ENCODE assay signal across 8 mouse cellular contexts in the genomic region with DNA sequence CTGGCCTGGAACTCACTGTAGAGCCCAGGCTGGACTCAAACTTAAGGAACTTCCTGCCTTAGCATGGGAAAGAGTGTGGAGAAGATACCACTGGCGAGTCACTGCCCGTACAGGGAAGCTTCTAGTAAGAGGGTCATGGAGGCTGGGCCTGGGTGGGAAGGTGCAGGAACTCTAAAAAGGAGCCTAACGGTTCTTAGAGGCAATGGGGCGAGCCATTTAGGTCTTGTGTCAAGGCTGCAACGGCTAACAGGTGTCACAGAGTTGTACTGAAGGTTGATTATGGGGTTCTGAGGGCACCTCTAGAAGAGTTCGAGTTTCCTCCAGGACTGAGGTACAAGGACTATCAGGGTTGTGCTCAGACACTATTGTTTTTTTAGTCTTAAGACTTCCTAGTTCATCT. TPM values are rescaled to one million over a fixed set of nuclear protein-coding genes. Genes with fewer than 3 reads are reported as not detected.
DNase-seq lines count a peak whose midpoint lies in the region; ATAC-seq and TF ChIP-seq lines count a peak whose summit lies in the region.

No protein-coding gene starts in this region.

- no peaks in the 10 kb centered on the region for H3K9me3 ChIP-seq in kidney, postnatal 0 days (replicated peaks; ENCODE audit: low read length)
- no peaks in the 10 kb centered on the region for H3K9me3 ChIP-seq in embryonic facial prominence, embryonic 13.5 days
- H3K9me3 ChIP-seq in hindbrain, embryonic 13.5 days: no peaks in the 10 kb centered on the region
- no peaks in the 10 kb centered on the region for H3K9me3 ChIP-seq in midbrain, embryonic 14.5 days (ENCODE audit: control insufficient read depth, low read length)

- no peak overlapping the region for H3K9ac ChIP-seq in kidney, postnatal 0 days (ENCODE audit: low read depth, low read length)
- H3K9ac ChIP-seq in embryonic facial prominence, embryonic 13.5 days: no peak overlapping the region
- no peak overlapping the region for H3K9ac ChIP-seq in hindbrain, embryonic 13.5 days
- H3K9ac ChIP-seq in midbrain, embryonic 14.5 days (replicated peaks; ENCODE audit: low read length): peak overlapping the region; percentile 31; the same call in 1 of the 2 replicates

- H3K4me2 ChIP-seq in kidney, postnatal 0 days (ENCODE audit: low read length): peak overlapping the region; percentile 84; the same call in 1 of the 2 replicates
- H3K4me2 ChIP-seq in embryonic facial prominence, embryonic 13.5 days: peak overlapping the region; percentile 76
- peak overlapping the region; percentile 63 for H3K4me2 ChIP-seq in hindbrain, embryonic 13.5 days
- H3K4me2 ChIP-seq in midbrain, embryonic 14.5 days (ENCODE audit: low read length): peak overlapping the region; percentile 69

- no peak for ATAC-seq in kidney, postnatal 0 days (replicated peaks; ENCODE audit: low FRiP score, low read depth)
- ATAC-seq in embryonic facial prominence, embryonic 13.5 days (ENCODE audit: insufficient number of reproducible peaks, insufficient read depth, low FRiP score, low TSS enrichment, low read depth): no peak
- ATAC-seq in hindbrain, embryonic 13.5 days (ENCODE audit: low FRiP score): peak; percentile 9; the same call in 1 of the 2 replicates
- ATAC-seq in midbrain, embryonic 14.5 days (ENCODE audit: low FRiP score, low TSS enrichment): 0 out of 2 replicates have a peak, but pooled peaks have one; percentile 12

- no peaks in the 10 kb centered on the region for H3K36me3 ChIP-seq in kidney, postnatal 0 days (ENCODE audit: insufficient read depth, low read length)
- no peaks in the 10 kb centered on the region for H3K36me3 ChIP-seq in embryonic facial prominence, embryonic 13.5 days
- no peaks in the 10 kb centered on the region for H3K36me3 ChIP-seq in hindbrain, embryonic 13.5 days
- no peaks in the 10 kb centered on the region for H3K36me3 ChIP-seq in midbrain, embryonic 14.5 days (ENCODE audit: control insufficient read depth, insufficient read depth, low read length)

- H3K4me1 ChIP-seq in kidney, postnatal 0 days (replicated peaks; ENCODE audit: insufficient read depth, low read length): 0 out of 2 replicates have a peak, but pooled peaks cover 5% of the 10 kb centered on the region
- peaks cover 27% of the 10 kb centered on the region for H3K4me1 ChIP-seq in embryonic facial prominence, embryonic 13.5 days
- H3K4me1 ChIP-seq in hindbrain, embryonic 13.5 days (replicated peaks): peaks cover 32% of the 10 kb centered on the region
- H3K4me1 ChIP-seq in midbrain, embryonic 14.5 days (ENCODE audit: control insufficient read depth, insufficient read depth, low read length): peaks cover 10% of the 10 kb centered on the region; the same call in 1 of the 2 replicates

- H3K27ac ChIP-seq in kidney, postnatal 0 days: 0 out of 2 replicates have a peak overlapping the region, but pooled peaks have one; percentile 84
- peak overlapping the region; percentile 89; the same call in 1 of the 2 replicates for H3K27ac ChIP-seq in embryonic facial prominence, embryonic 13.5 days
- peak overlapping the region; percentile 94; the same call in 1 of the 2 replicates for H3K27ac ChIP-seq in hindbrain, embryonic 13.5 days
- peak overlapping the region; percentile 86; the same call in 1 of the 2 replicates for H3K27ac ChIP-seq in midbrain, embryonic 14.5 days (replicated peaks; ENCODE audit: low read depth, low read length)

- WGBS in kidney, postnatal 0 days: 61% methylated on average over 6 of the region's 6 CpGs
- WGBS in embryonic facial prominence, embryonic 13.5 days: 72% methylated on average over 6 of the region's 6 CpGs
- 77% methylated on average over 6 of the region's 6 CpGs for WGBS in hindbrain, embryonic 13.5 days
- WGBS in midbrain, embryonic 14.5 days: 80% methylated on average over 6 of the region's 6 CpGs

- no peak for TF ChIP-seq CTCF in kidney, postnatal 0 days (IDR thresholded peaks at IDR 0.05; ENCODE audit: low read depth)

- no peak overlapping the region for H3K4me3 ChIP-seq in kidney, postnatal 0 days (replicated peaks; ENCODE audit: low read depth, low read length)
- H3K4me3 ChIP-seq in embryonic facial prominence, embryonic 13.5 days: peak overlapping the region; percentile 97
- H3K4me3 ChIP-seq in hindbrain, embryonic 13.5 days: peak overlapping the region; percentile 97
- H3K4me3 ChIP-seq in midbrain, embryonic 14.5 days (replicated peaks; ENCODE audit: low read depth, low read length): peak overlapping the region; percentile 95

- no peak for DNase-seq in kidney, postnatal 0 days (ENCODE audit: low spot score)
- no peak for DNase-seq in kidney, postnatal 10 days
- DNase-seq in midbrain, embryonic 14.5 days: no peak
- no peak for DNase-seq in adrenal gland, postnatal 25 days
- no peak for DNase-seq in right cerebral cortex, postnatal 14 days
- no peak for DNase-seq in thymus, postnatal 36 days

- no peaks in the 10 kb centered on the region for H3K27me3 ChIP-seq in kidney, postnatal 0 days (ENCODE audit: insufficient read depth, low read length)
- H3K27me3 ChIP-seq in embryonic facial prominence, embryonic 13.5 days: no peaks in the 10 kb centered on the region
- no peaks in the 10 kb centered on the region for H3K27me3 ChIP-seq in hindbrain, embryonic 13.5 days
- no peaks in the 10 kb centered on the region for H3K27me3 ChIP-seq in midbrain, embryonic 14.5 days (ENCODE audit: control insufficient read depth, insufficient read depth, low read length)

RNA-seq across cellular contexts. Expression of a gene that starts 0.5 kb away (rescaled TPM):
- 219 and 222 TPM in 2 replicates for polyA plus RNA-seq in kidney, postnatal 0 days (2015; fragmentation: Nextera tagmentation; extraction: Ambion mirVana)
- polyA plus RNA-seq in embryonic facial prominence, embryonic 13.5 days (2015; fragmentation: Nextera tagmentation; extraction: Ambion mirVana): 243 and 262 TPM in 2 replicates
- polyA plus RNA-seq in hindbrain, embryonic 13.5 days (2015; fragmentation: Nextera tagmentation; extraction: Ambion mirVana): 275 and 301 TPM in 2 replicates
- 263 and 302 TPM in 2 replicates for polyA plus RNA-seq in midbrain, embryonic 14.5 days (2014; fragmentation: Nextera tagmentation; extraction: Ambion mirVana)
- 95.6 and 109 TPM in 2 replicates for total RNA-seq in adrenal gland, postnatal 25 days (2021)

RNA-seq across cellular contexts. Expression of a gene that starts 26.3 kb away (rescaled TPM):
- 23.1 and 23.8 TPM in 2 replicates for polyA plus RNA-seq in kidney, postnatal 0 days (2015; fragmentation: Nextera tagmentation; extraction: Ambion mirVana)
- polyA plus RNA-seq in embryonic facial prominence, embryonic 13.5 days (2015; fragmentation: Nextera tagmentation; extraction: Ambion mirVana): 25.6 and 27.4 TPM in 2 replicates
- polyA plus RNA-seq in hindbrain, embryonic 13.5 days (2015; fragmentation: Nextera tagmentation; extraction: Ambion mirVana): 14.1 and 16.1 TPM in 2 replicates
- 11.1 and 11.5 TPM in 2 replicates for polyA plus RNA-seq in midbrain, embryonic 14.5 days (2014; fragmentation: Nextera tagmentation; extraction: Ambion mirVana)
- 12.3 and 13.8 TPM in 2 replicates for total RNA-seq in adrenal gland, postnatal 25 days (2021)

Comparison
In these comparisons a context has a peak if more than half of its experiments do, and no peak if none do; other contexts are left out.
1. ATAC-seq: peak in hindbrain, embryonic 13.5 days (single experiment) and midbrain, embryonic 14.5 days (single experiment); none in kidney, postnatal 0 days (single experiment) and embryonic facial prominence, embryonic 13.5 days (single experiment).
2. Peak in every context shown above with its lines, with median percentiles within 50 percentile points of each other: H3K27ac ChIP-seq and H3K4me2 ChIP-seq.